Mouse (Mus musculus) liver, embryonic 14.5 days (tissue): ENCODE results near the gene Sema3c.
"Not testable (repeated sequence)": the region's sequence is repeated elsewhere in the genome, so short reads cannot be mapped to it uniquely, and the experiment has no call there.

Source experiments
- CTCF ChIP-seq: IDR thresholded peaks from 2 replicates; pipeline ENCODE4 v1.5.1; 2016; ENCODE audit warnings: antibody characterized with exemption, low read depth, control low read depth
- EP300 ChIP-seq: IDR thresholded peaks from 2 replicates; pipeline ENCODE4 v1.6.1; 2016; ENCODE audit warnings: antibody characterized with exemption, low read depth

DNA sequence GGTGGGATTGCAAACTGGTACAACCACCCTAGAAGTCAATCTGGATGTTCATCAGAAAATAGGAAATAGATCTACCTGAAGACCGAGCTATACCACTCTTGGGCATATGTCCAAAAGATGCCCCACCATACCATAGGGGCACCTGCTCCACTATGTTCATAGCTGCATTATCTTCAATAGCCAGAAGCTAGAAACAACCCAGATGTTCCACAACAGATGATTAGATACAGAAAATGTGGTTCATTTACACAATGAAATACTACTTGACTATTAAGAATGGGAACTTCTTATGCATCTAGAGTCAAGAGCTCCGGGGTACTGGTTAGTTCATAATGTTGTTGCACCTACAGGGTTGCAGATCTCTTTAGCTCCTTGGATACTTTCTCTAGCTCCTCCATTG lies 42.9 kb upstream of the Sema3c start:
- not testable (repeated sequence) for TF ChIP-seq CTCF, EP300
